ENCODE assay signal across 1 mouse cellular context in genomic region chr10:100498309-100498708, GRCm38 (mm10).
TF ChIP-seq lines count a peak whose summit lies in the region.

No protein-coding gene starts in this region.

TF ChIP-seq in MEL, 35 proteins besides CTCF, POLR2A, EP300 and RAD21 (continued from another document):
- TF ChIP-seq MEF2A (IDR thresholded peaks at IDR 0.05; ENCODE audit: extremely low read depth, insufficient replicate concordance, low read depth, low read length, poor library complexity, severe bottlenecking): no peak
- TF ChIP-seq GABPA (IDR thresholded peaks at IDR 0.05; ENCODE audit: low read depth, low read length): no peak
